Mouse (Mus musculus): ENCODE results near the gene Sept1.

DNA sequence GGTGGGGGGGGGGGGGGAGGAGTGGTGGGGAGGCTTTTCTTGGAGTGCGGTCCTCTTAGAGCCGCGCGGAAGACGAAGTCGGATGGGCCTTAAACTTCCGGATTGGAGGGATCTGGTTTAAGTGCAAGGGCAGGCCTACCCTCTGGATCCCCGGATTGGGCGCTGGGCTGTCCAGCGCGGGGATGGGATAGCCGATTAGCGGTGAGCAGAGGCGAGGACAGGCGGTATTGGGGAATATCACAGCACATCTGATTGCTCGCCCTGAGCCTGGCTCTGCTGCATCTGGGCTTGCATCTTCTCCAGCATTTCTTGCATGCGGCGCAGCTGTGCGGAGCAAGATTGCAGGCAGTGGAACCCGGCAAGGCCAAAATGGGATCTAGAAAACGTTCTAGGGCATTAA is 18.4 kb downstream of the Sept1 start:
- TF ChIP-seq ZC3H11A (IDR thresholded peaks at IDR 0.05; ENCODE audit: borderline replicate concordance, low read depth, low read length): no peak
- no peak for TF ChIP-seq HCFC1 (IDR thresholded peaks at IDR 0.05; ENCODE audit: borderline replicate concordance, insufficient read depth, low read length)
